Mouse (Mus musculus) B cell, adult 2 months (primary cell): ENCODE measurements around the gene Myadml2.

Experiments
- DNase-seq, 2 experiments: peaks; one replicate each; pipeline ENCODE4 v3.0.0; 2022

Myadml2 gene

DNA sequence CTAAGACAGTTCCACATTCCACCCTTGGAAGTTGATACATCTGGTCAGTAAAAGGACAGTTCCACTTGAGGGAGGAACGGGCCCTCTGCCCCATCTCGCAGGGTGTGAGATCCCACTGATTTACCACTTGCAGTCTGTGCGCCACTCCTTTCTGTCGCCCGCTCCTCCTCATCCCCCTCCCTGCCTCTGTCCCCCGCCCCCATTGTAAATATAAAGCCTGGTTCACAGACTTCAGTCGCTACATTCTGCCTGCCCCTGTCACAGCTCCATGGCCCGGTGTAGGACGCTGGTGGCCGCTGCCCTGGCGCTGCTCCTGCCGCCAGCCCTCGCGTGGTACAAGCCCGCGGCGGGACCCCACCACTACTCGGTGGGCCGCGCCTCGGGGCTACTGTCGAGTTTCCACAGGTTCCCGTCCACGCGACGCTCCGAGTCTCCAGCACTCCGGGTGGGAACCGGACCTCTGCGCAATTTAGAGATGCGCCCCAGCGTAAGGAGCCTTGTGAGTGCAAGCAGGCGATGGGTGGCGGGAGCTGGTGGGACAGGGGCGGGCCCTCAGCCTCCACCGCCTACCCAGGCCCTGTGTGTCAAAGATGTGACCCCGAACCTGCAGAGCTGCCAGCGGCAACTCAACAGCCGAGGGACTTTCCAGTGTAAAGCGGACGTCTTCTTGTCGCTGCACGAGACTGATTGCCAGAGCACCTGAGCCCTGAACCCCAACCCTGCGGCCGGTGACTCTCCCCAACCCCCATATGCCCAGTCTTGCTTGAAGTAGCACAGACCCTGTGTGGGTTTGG is 39.5 kb downstream of the Myadml2 start, which contains the start of gene Npb:
Gene Npb (plus strand): TSS at position 237 of the 794 bp plus-strand sequence.
- DNase-seq: no peak

- no peak for DNase-seq
Measured at GRCm38 (mm10) chr11:120606764-120607163, 41.2 kb downstream of the Myadml2 start.

- DNase-seq: no peak
Measured at GRCm38 (mm10) chr11:120605667-120606066, 42.3 kb downstream of the Myadml2 start.

- DNase-seq: no peak
Measured at GRCm38 (mm10) chr11:120603545-120603944, 44.4 kb downstream of the Myadml2 start.

DNA sequence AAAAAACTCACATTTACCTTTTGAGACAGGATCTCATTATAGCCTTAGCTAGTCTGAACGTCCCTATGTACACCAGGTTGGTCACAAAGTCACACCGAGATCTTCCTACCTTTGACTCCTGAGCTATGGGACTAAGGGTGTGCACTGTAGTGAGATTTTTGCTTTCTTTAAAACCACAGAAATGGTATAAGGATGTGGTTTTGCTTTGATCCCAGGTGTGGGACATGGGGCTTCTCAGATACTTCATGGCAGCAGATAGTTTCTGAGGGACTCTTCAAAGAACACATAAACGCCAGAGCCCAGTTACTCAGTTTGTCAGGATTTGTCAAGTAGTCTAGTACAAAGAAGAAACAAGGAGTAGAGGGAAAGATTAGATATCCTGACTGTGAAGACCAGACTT is 47.2 kb downstream of the Myadml2 start:
- no peak for DNase-seq

GRCm38 (mm10) chr11:120598990-120599549 is 48.9 kb downstream of the Myadml2 start:
- no peak for DNase-seq

DNA sequence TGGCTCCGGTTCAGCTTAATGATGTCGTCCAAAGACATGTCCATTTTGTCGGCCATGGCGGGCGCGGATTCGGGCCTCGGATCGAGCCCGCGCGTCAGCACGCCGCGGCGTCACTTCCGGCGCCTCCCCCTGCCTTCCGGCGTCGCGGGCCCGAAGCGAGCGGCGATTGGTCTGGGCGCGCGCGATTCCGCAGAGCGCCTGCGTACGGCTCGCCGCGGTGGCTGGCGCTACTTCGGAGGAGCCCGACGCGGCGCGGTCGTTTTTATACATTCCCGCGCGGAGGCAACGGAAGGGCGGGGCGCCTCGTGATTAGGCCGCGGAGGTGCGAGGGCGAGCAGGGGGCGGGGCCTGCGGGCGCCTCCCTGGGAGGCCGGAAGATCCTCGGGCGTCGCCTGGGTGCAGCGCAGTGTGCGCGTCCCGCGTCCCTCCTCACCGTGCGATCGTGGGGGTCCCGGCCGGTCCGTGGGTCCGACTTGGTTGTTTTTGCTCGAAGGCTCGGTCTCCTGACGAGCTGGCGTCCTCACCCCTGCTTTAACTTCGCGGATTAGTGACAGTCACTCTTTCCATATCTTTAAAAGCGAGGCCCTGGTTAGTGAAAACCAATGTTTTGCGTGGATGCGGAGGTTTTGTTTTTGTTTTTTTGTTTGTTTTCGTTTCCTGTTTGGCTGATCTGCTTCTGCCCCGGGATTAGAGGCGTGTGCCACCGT is 49.5 kb downstream of the Myadml2 start, which contains the start of the genes Alyref and Anapc11:
Gene Alyref (minus strand): TSS at position 83 of the 707 bp plus-strand sequence.
Gene Anapc11 (plus strand): TSS at position 139 of the 707 bp plus-strand sequence.
- DNase-seq: peak; percentile 96 to 98

DNA sequence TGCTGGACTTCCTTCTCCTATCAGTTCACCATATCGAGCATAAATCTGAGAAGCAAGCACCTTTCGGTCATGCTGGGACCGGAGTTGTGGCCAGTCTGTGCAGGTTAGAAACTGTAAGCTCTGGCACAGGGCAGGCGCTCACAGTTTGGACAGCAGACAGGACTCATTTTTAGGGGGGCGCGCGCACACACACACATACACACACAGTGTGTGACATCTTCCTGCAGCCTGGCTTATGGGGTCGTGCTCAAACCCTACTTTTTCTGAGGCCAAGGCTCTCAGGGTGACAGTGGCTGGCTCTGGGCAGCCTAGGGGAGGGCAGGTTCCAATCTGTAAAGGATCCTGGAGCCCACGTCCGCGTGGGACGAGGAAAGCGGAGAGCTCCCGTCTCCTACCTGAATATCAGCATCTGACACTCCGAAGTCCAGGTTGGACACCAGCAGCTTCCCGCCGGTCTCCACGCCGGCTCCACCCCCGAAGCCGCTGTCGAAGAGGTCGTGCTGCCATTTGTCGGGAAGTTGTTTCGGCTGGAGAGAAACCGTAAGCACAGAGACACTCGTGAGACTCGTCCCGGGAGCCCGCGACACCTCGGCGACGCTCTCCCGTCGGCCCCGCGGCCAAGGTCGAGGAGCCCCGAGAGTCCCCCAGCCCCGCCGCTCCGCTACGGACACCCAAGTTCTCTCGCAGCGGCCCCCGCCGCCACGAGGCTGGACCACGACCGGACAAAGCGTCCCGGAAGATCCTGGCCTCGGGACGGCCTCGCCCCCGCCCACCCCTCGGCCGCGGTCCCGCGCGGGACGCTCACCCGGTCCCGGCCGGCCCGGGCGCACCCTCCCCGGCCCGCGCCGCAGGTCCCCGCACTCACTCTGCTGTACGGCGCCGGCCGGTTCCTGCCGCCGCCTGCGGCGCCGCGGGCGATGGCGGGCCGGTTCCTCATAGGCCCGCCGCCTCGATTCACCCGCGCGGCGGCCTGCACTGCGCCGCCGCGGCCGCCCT is 50.4 kb downstream of the Myadml2 start:
- DNase-seq: peak in 1 of 2 experiments; percentile 36
